Mouse (Mus musculus) midbrain, embryonic 10.5 days (tissue): ENCODE results near the gene Marc2. TPM values are rescaled to one million over a fixed set of nuclear protein-coding genes. Genes with fewer than 3 reads are reported as not detected.

Source experiments
- DNase-seq: peaks from one replicate; pipeline ENCODE4 v3.0.0-alpha.2; 2017; ENCODE audit warnings: low spot score
- H3K27ac ChIP-seq: fragments of 300-500 bp; sonication (generic); replicated peaks from 2 replicates; pipeline ENCODE4 v1.5.1; 2016; ENCODE audit warnings: mild to moderate bottlenecking
- H3K27me3 ChIP-seq: fragments of 300-500 bp; sonication (generic); 2 replicates; pipeline ENCODE4 v1.6.1; 2016; ENCODE audit warnings: low read depth, mild to moderate bottlenecking; ENCODE audit not compliant: poor library complexity, severe bottlenecking
- H3K36me3 ChIP-seq: fragments of 300-500 bp; sonication (generic); 2 replicates; pipeline ENCODE4 v1.6.1; 2016; ENCODE audit warnings: mild to moderate bottlenecking, moderate library complexity
- H3K4me1 ChIP-seq: fragments of 300-500 bp; sonication (generic); 2 replicates; pipeline ENCODE4 v1.6.1; 2016
- H3K4me3 ChIP-seq: fragments of 300-500 bp; sonication (generic); 2 replicates; pipeline ENCODE4 v1.5.1; 2016; ENCODE audit warnings: mild to moderate bottlenecking, moderate library complexity
- H3K9me3 ChIP-seq: fragments of 300-500 bp; sonication (generic); replicated peaks from 2 replicates; pipeline ENCODE4 v1.6.1; 2016; ENCODE audit warnings: mild to moderate bottlenecking
- WGBS: fragments of 180-500 bp; shearing (Covaris S2); methylation state at CpG from one replicate; pipeline ENCODE4 v1.1.7; 2016; 5-methylcytosine and 5-hydroxymethylcytosine counted together
- polyA plus RNA-seq: library from polyadenylated mRNA; unstranded; fragments of >200 nt; fragmentation: Nextera tagmentation; extraction: Ambion mirVana; gene quantifications from 2 replicates; pipeline ENCODE4 v1.2.1, GENCODE M21; 2016

Marc2 gene
- polyA plus RNA-seq, 1 experiment from 2014 or later = 85.7 TPM

DNA sequence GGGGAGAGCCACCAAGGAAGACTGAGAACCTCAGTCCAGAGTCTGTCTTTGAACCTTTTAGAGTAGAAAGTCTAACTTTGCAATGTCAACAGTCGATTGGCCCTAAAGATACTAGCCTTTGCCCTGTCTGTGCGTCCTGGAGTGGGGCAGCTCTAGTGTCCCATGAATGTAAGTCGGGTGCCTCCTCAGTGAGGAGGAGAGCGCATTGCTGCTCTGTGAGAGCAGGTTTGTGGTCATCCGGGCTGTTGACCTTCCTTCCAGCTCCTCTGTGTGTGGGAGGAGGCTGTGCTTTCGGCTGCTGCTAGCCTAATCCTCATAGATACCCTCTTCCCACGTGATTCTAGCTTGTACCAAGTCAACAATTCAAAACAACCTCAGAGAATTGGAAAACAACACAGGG lies 4.9 kb upstream of the Marc2 start:
- Histone ChIP-seq H3K9me3 (no peaks in the 10 kb centered on the region), H3K36me3 (no peaks in the 10 kb centered on the region), H3K27me3 (peaks cover 52% of the 10 kb centered on the region), H3K4me1 (peaks cover 28% of the 10 kb centered on the region), H3K27ac (no peak overlapping the region), H3K4me3 (no peak overlapping the region)
- no peak for DNase-seq
- WGBS = 42% methylated on average over 7 of the region's 7 CpGs

DNA sequence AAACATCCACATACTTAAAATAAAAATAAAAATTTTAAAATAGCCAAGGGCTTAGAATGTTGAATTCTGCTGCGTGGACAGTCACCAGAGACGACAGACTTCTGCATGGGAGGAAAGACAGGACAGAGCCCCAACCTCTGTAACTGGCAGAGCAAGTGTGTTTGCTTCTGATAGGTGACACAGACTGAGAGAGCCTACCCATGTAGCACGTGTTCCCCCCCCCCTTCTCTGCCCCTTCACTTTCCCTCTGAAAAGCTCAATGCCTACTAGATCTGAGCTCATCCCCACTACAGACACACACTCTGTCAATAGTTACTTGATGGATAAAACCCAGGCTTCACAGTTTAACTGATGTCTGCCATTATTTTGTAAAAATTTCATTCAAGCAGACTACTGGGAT lies 722 bp upstream of the Marc2 start:
- H3K27me3 ChIP-seq = peaks cover 61% of the 10 kb centered on the region
- H3K27ac ChIP-seq = no peak overlapping the region
- no peak for DNase-seq
- no peaks in the 10 kb centered on the region for H3K9me3 ChIP-seq
- no peaks in the 10 kb centered on the region for H3K36me3 ChIP-seq
- WGBS = 65% methylated on average over 3 of the region's 3 CpGs
- H3K4me3 ChIP-seq = no peak overlapping the region
- H3K4me1 ChIP-seq = peaks cover 33% of the 10 kb centered on the region

DNA sequence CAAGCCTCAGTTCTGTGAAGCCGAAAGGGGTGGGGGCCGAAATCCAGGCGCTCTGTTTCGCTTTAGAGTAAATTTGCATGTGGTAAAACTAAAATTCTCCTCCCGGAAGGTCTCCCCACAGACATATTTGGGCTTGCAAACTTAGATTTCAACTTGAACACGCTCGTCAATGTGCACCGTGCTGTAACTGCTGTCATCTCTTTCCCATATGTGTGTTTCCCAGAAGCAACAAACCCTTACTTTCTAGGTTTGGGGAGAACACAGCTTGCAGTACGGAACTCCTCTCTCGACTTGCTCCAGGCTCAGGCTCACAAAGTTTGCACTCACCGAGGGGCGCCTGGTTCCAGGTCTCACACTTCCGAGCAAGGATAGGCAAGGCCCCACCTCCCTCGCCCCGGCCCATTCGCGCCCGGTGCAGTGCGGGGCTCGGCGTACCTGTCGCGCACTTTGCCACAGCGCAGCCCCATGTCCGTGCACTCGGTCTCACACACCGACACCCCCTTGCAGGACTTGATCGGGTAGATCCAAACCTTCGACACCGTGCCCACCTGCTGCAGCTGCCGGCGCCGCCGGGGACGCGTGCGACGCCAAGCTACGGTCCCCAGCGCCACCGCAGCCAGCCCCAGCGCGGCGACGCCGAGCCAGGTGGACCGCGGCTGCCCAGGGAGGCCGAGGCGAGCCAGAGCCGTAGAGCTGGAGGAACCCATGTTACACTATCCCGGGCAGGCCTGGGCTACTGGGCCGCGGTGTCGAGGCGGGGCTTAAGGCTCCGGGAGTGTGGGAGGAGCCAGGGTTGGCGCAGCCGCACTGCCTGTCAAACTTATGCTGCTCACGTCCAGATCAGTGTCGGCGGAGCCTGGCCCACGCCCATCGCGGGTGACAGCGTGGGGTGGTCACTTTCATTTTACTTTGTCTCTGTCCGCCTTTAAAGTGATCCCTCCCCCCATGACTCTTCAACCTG lies 860 bp downstream of the Marc2 start:
- under 1% methylated on average over 67 of the region's 67 CpGs for whole genome bisulfite sequencing

DNA sequence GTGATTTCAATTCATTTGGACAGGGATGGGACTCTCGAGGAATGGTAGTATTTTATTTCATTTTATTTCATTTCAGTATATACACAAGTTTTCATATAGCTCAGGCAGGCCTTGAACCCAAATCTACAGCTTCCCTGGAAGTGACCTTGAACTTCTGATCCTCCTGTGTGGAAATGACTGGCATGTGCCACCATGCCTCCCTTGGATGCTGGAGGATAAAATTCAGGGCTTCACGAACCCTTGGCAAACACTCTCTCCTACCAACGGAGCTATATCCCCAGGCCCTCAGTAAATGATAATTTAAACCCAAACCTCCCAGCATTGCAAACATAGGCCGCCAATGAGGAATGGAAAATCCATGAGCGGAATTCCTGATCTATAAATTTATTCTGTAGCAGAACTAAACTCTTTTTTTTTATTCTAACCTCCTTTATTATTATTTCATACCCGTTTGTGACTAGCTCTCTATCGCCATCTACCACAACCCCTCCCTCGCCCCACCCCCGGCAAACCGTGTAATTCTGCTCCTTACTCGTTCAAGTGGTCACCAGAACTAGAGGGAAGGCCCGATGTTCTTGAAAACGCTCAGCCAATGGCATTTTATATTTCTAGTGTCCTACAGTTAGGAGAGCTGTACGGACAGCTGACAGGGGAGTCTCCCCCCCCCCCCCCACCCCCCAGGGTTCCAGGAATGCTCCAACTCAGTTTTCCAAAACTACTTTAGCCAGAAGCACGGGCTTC lies 1.8 kb downstream of the Marc2 start:
- DNase-seq = no peak
- WGBS = 24% methylated on average over 15 of the region's 15 CpGs
- Histone ChIP-seq H3K27me3 (peaks cover 43% of the 10 kb centered on the region), H3K9me3 (no peaks in the 10 kb centered on the region), H3K4me1 (peaks cover 23% of the 10 kb centered on the region), H3K4me3 (peak overlapping the region; percentile 90), H3K36me3 (peaks cover 8% of the 10 kb centered on the region), H3K27ac (peak overlapping the region; percentile 88)

More for the DNA sequence above, 860 bp downstream of the Marc2 start:
- DNase-seq = peak; percentile 86
- Histone ChIP-seq H3K9me3 (no peaks in the 10 kb centered on the region), H3K36me3 (peaks cover 3% of the 10 kb centered on the region), H3K4me3 (peak overlapping the region; percentile 90), H3K27ac (peak overlapping the region; percentile 88), H3K4me1 (peaks cover 23% of the 10 kb centered on the region), H3K27me3 (peaks cover 50% of the 10 kb centered on the region)

DNA sequence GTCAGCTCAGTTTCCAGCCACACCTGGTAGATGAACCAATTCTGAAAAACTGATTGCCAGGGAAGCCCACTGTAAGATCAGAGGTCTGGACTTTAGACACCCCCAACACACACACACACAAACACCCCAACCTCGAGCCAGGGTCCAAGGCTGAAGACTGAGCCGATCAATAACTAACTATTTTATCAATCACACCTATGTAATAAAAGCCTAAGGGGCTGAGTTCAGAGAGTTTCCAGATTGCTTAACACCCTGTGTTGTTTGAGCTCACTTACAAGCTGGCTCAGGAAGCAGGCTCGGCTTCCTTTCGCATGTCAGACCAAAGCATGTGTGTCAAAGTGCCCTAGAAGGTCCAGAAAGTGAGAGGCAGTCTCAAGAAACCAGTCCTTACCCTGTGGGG lies 8.6 kb downstream of the Marc2 start:
- H3K4me3 ChIP-seq = no peak overlapping the region
- no peaks in the 10 kb centered on the region for H3K9me3 ChIP-seq
- H3K27ac ChIP-seq = no peak overlapping the region
- H3K4me1 ChIP-seq = no peaks in the 10 kb centered on the region
- H3K36me3 ChIP-seq = peaks cover 21% of the 10 kb centered on the region
- H3K27me3 ChIP-seq = no peaks in the 10 kb centered on the region
- DNase-seq = no peak
- WGBS = 89% methylated on average over 4 of the region's 4 CpGs

DNA sequence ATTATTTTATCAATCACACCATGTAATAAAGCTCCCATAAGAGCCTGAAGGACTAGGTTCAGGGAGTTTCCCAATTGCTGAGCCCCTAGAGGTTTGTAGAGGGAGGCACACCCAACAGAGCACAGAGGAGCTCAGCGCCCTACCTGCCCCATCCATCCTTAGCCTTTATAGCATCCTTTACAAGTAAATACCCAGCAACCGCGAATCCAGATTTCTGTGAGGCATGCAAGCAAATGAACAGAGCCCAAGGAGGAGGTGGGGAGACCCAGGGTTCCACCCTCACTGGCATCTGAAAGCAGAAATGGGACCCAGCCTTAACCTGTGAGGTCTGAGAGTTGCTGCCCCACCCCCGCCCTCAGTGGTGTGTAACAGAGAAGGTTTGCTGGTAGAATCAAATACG lies 9.9 kb downstream of the Marc2 start:
- WGBS = 67% methylated on average over 5 of the region's 5 CpGs
- Histone ChIP-seq H3K36me3 (peaks cover 34% of the 10 kb centered on the region), H3K4me3 (no peak overlapping the region), H3K4me1 (no peaks in the 10 kb centered on the region), H3K27ac (no peak overlapping the region), H3K27me3 (no peaks in the 10 kb centered on the region), H3K9me3 (no peaks in the 10 kb centered on the region)
- no peak for DNase-seq

DNA sequence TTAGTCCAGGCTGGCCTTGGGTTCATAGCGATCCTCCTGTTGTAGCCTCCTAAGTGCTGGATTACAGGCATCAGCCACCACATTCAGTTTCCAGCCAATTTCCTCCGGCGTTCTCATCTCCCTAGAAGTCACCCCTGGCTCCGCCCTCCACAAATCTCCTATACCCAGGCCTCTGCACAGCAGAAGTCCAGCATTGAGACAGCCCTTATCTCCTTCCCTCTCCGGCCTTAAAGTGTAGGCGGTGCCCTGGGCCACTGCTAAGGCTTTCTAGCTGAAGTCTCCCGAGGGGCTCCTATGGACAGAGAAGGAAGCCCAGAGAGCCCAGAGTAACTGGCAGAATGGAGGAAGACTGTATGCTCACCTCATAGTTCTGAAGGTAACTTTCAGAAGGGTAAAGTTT lies 12.8 kb downstream of the Marc2 start:
- H3K4me1 ChIP-seq = no peaks in the 10 kb centered on the region
- H3K27ac ChIP-seq = no peak overlapping the region
- no peaks in the 10 kb centered on the region for H3K9me3 ChIP-seq
- WGBS = 92% methylated on average over 7 of the region's 7 CpGs
- DNase-seq = no peak
- H3K27me3 ChIP-seq = no peaks in the 10 kb centered on the region
- H3K4me3 ChIP-seq = no peak overlapping the region
- peaks cover 48% of the 10 kb centered on the region for H3K36me3 ChIP-seq

DNA sequence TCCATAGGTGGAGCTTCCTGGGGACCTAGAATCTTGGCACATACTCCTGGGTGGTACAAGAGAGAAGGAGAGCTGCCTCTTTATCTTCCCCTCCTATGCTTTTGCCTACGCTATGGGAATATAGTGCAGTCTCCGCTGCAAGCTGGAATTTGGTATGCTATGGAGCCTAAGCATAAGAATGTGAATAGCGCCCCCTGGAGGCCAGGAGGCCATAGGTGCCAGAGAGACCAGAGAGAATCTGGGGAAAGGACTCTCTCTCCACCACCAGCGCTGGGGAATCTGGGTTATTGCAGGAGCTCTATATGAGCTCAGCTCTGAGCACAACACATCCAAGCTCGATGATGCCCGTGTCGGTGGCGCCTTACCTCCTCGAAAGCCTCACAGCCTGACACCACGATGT lies 14.0 kb downstream of the Marc2 start:
- WGBS = 85% methylated on average over 10 of the region's 10 CpGs
- Histone ChIP-seq H3K4me3 (no peak overlapping the region), H3K36me3 (peaks cover 51% of the 10 kb centered on the region)

DNA sequence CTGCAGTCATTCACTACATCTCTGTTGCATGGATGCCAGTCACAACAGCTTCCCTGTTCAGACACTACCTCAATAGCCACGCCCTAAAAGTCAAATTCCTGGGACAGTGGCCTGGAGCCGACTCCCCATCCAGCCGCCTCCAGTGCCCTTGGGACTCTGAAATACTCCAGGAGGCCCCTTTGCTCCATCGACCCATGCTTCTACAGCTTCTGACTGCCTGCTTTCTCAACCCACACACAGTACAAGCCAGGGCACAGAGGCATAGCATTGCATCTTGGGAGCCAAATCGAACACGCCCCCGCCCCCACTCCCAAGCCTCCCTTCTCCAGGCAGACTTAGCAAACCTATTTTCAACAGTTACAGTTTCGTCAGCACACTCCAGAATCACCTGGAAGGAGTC lies 16.4 kb downstream of the Marc2 start:
- Histone ChIP-seq H3K4me3 (no peak overlapping the region), H3K9me3 (no peaks in the 10 kb centered on the region), H3K27me3 (no peaks in the 10 kb centered on the region), H3K27ac (no peak overlapping the region), H3K4me1 (peaks cover 10% of the 10 kb centered on the region), H3K36me3 (peaks cover 51% of the 10 kb centered on the region)
- 87% methylated on average over 8 of the region's 8 CpGs for WGBS
- no peak for DNase-seq

More for the DNA sequence above, 14.0 kb downstream of the Marc2 start:
- H3K9me3 ChIP-seq = no peaks in the 10 kb centered on the region
- no peaks in the 10 kb centered on the region for H3K27me3 ChIP-seq
- H3K4me1 ChIP-seq = peaks cover 4% of the 10 kb centered on the region
- H3K27ac ChIP-seq = no peak overlapping the region
- DNase-seq = no peak

DNA sequence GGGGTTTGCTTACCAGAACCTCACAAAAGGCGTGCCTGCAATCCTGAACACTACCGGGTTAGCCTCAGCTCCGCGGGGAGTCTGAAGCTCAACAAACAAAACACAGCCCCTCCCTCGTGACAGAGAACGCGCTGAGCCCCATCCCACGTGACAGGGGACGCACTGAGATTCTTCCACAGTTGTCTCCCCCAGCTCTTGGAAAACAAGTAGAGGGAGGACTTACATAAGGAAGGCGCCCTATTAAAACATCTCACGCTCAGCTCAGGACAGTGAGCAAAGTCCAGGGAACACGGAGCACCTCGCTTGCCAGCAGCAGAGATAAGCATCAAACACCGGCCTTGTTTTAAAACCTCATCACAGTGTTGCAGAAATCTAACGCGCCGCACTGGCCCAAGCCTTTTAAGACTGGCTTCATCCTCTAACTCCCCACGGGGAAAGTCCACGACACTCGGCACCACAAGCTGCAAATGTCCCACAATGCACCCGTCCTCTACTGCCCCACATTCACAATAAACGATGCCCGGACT lies 19.0 kb downstream of the Marc2 start:
- Histone ChIP-seq H3K4me1 (peaks cover 25% of the 10 kb centered on the region), H3K27ac (peak overlapping the region; percentile 33; the same call in 1 of the 2 replicates), H3K27me3 (peaks cover 9% of the 10 kb centered on the region; the same call in 1 of the 2 replicates), H3K9me3 (no peaks in the 10 kb centered on the region), H3K36me3 (peaks cover 34% of the 10 kb centered on the region), H3K4me3 (peak overlapping the region; percentile 34)
- DNase-seq = no peak
- 28% methylated on average over 23 of the region's 23 CpGs for WGBS

DNA sequence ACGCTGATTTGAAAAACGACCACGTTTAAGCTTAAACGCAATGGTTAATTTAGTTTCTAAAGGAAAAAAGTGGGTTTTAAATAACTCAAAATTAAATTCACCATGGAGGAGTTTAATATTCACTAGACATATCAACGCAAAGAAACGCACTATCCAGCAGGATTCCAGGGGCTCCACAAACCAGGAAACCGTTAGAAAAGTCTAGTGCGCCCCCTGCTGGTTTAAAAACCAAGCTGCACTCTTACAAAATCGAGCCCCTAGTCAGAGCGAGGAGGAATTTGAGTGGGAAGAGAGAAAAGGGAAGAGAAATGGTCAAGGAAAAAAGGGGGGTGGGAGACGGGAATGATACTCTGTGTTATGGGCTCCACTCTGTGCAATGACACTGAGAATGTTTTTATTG lies 21.2 kb downstream of the Marc2 start:
- H3K27me3 ChIP-seq = peaks cover 9% of the 10 kb centered on the region; the same call in 1 of the 2 replicates
- WGBS = 27% methylated on average over 11 of the region's 11 CpGs
- no peaks in the 10 kb centered on the region for H3K9me3 ChIP-seq
- DNase-seq = peak; percentile 62
- H3K27ac ChIP-seq = no peak overlapping the region
- H3K4me1 ChIP-seq = peaks cover 25% of the 10 kb centered on the region
- 0 out of 2 replicates have a peak overlapping the region, but pooled peaks have one; percentile 18 for H3K4me3 ChIP-seq
- H3K36me3 ChIP-seq = peaks cover 22% of the 10 kb centered on the region

DNA sequence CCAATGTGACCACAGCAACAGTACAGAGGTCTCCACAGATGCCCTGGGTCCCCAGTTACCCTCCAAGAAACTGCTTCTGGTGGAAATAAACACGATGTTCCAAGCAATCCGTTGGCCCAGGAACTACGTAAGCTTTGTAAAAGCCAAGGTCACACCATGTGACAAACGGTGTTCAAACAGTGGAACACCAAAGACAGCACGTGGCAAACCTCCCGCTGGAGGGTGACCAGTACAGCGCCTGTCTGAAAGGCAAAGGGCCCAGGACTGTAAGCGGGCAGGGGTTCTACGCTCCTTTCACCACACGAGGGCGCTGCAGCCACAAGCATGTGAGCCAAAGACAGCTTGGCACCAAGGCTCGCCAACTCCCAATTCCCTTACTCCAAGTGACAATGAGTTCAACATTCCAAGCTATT lies 21.8 kb downstream of the Marc2 start:
- H3K4me1 ChIP-seq = peaks cover 25% of the 10 kb centered on the region
- 4% methylated on average over 12 of the region's 12 CpGs for WGBS
- H3K27ac ChIP-seq = no peak overlapping the region
- peaks cover 9% of the 10 kb centered on the region; the same call in 1 of the 2 replicates for H3K27me3 ChIP-seq
- peak; percentile 90 for DNase-seq
- no peaks in the 10 kb centered on the region for H3K9me3 ChIP-seq
- H3K36me3 ChIP-seq = peaks cover 20% of the 10 kb centered on the region
- H3K4me3 ChIP-seq = 0 out of 2 replicates have a peak overlapping the region, but pooled peaks have one; percentile 18
